Mouse (Mus musculus): ENCODE measurements around the gene Casp9.

Casp9 gene

DNA sequence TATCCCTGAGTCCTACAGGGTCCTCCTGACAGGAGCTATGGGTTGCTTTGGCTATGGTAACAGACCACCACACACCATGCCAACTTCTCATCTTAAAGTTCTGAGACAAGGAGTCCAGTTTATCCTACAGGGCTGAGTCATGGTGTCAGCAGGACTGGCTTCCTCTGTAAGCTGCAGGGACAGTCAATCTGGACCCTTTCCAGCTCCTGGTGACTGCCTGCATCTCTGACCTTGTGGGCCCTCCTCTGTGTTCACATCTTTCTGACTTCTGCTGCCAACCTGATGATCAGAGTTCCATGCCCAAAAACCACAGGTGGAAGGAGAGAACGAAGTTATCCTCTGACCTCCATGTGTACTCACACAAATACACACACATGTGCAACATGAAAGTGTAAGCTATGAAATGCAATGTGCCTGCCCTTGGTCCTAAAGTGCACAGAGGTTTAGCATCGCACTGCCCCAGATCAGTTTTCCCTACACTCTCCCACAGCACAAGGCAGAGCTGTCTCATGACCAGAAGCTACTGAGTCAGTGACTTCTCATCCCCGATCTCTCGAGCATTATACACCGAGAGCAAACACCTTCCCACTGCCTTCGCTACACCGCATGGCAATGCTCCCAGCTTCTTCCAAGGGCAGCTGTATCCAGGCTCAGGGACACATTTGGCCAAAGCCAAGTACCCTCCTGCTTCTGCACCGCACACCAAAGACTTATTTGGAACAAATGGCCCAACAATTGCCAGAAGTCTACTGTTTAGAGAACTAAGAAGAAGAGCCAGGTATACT is 12.0 kb upstream of the Casp9 start:
- no peak for DNase-seq (ENCODE audit: low read depth, low spot score)

DNA sequence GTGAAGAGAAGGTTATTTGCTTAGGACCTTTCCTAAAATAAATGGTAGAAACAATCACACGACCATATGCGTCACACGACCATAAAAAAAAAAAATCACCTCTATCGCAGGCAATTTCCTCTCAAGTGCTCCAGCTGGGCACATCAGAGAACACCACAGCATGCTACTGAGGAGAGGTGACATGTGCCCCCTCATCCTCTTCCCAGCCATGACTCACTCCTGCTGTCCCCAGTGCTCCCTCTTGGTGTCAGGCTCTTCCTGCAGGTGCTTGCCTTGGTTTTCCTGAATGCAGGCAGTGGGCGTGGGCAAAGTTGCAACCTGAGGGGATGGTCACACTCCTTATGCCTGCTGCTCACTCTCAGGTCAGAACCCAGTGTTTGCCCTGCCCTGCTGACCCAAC is 8.6 kb upstream of the Casp9 start:
- DNase-seq (ENCODE audit: low read depth, low spot score): no peak

DNA sequence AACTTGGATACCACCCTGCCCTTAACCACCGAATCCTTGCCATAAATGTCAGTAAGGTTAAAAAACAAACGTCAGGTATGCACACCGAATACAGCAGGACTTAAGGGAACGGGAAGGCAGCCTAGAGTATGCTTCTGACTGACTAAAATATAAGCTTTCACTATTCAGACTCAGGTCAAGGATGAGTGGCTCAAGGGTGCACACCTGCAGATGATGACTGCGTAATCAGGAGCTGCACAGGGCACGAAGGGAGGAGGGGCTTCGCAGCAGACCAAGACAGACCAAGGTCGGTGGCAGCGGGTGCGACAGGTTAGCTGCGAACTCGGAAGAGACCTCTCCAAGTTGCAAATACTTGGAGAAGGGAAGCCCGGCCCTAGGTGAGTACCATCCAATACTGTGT is 7.3 kb upstream of the Casp9 start:
- DNase-seq (ENCODE audit: low read depth, low spot score): no peak

DNA sequence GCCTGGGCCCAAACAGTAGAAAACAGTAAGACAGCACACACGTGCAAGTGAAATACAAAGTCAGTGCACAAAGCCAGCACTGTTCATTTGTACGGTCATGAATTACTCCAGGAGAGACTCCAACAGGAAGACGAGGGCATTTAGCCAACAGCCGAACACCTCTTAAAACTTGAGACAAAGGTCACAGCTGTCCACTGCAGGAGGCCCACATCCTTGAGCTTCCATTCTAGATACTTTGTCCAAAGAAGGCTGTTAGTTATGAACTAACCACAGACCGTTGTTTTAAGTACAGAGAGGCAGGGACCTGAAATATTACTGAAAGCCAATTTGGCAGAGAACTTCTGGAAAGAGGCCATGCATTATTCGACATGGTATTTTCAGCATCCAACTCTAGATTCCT is 6.4 kb upstream of the Casp9 start:
- DNase-seq (ENCODE audit: low read depth, low spot score): no peak

DNA sequence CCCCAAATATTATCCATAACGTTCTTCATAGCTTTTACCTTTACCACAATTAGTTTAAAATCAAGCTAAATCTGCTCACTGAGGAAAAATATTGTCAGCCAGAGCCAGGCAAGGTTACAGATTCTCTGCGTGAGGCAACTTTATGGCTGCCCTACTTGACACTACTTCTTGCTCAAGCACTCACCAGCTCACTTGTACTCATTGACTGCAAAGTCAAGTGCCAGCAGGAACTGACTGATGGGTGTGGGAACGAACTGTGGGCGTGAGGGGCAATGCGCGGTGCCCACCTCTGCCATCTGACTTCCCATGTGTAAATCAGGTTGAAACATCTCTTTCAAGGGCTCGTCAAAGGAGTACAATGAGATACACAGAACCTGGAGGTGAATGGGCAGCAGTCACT is 6.0 kb upstream of the Casp9 start:
- no peak for DNase-seq (ENCODE audit: low read depth, low spot score)

DNA sequence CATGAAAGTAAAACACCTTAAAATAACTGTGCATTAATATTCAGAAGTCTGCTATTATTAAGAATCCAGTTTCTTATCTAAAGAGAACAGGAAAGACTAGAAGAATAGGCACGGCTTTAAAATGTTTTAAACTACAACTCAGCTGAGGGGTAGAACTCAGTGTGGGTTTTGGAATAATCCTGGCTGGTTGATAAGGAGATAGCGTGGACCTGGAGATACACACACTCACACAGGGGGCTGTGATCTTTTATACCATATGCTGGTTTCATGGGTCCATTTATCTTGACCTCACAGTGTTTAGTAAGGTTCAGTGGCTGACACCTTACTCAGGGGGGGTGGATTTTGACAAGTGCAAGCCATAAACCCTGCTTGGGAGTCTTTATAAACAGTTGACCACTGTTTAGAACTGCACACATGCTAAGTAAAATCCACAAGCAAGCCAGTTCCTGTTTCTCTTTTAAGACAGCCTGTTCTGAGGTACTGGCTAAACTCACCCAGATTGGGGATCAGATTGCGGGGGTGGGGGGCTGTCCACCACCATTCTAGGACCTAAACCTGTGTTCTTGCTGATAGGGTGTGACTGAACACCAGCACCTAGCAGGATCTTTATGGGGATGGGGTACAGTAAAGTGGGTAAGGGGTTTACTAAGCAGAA is 3.7 kb upstream of the Casp9 start:
- no peak for DNase-seq (ENCODE audit: low read depth, low spot score)

DNA sequence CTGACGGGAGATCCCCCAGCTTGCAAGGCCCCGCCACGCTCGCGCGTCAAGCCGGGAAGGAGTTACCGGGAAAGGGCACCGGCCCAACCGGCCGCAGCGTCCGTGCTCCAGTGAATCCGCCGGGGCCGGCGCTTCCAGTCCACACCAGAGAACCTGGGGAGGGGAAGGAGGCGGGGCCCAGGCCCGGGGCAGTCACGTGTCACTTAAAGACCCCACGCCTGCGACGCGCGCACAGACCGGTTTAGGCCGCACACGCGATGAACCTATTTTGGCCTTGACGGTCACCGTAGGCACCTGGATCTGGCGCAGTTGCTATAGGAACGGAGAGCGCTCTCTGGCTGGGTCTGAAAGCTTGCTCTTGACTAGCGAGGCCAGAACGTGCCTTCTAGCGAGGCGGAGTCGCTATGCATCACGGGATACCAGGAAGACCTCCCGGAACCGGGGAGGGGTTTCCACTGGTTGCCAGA is 2.9 kb upstream of the Casp9 start, which contains the start of gene Dnajc16:
Dnajc16 (minus strand) TSS at position 408 of the 467 bp plus-strand sequence.
- peak; percentile 100 for DNase-seq (ENCODE audit: low read depth, low spot score)

DNA sequence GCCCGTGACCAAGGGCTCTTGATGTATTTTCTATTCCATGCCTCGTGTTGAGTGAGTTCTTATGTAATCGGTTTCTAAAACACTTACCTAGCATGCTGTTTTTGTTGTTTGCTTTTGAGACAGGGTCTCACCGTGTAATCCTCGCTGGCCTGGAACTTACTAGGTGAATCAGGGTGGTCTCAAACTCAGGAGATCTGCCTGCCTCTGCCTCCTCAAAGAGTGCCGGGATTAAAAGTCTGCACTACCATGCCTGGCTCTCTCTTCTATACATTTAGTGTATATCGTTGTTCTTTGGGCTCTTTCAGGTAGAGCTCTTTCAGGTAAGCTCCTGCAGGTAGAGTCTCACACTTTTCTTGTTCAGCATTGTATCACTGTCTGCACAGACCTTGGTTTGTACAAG is 1.9 kb upstream of the Casp9 start:
- no peak for DNase-seq (ENCODE audit: low read depth, low spot score)

DNA sequence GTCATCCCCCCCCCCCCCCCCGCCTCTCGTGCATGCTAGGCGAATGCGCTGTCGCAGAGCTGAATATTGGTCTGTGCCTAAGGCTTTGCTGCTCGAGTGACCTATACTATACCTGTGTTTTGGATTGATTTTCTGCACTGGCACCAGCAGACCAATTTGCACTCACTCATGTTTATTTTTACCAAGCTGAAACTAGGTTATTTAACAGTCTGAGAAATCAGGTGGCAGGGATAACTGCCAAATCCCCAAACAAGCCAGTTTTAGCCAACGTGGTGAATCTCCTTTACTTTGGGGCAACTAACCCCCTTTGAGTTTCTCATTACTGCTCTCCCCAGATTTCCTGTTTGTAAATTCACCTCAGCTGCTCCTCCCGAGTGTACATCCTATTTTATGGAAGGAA is 1.5 kb upstream of the Casp9 start:
- DNase-seq (ENCODE audit: low read depth, low spot score): no peak

DNA sequence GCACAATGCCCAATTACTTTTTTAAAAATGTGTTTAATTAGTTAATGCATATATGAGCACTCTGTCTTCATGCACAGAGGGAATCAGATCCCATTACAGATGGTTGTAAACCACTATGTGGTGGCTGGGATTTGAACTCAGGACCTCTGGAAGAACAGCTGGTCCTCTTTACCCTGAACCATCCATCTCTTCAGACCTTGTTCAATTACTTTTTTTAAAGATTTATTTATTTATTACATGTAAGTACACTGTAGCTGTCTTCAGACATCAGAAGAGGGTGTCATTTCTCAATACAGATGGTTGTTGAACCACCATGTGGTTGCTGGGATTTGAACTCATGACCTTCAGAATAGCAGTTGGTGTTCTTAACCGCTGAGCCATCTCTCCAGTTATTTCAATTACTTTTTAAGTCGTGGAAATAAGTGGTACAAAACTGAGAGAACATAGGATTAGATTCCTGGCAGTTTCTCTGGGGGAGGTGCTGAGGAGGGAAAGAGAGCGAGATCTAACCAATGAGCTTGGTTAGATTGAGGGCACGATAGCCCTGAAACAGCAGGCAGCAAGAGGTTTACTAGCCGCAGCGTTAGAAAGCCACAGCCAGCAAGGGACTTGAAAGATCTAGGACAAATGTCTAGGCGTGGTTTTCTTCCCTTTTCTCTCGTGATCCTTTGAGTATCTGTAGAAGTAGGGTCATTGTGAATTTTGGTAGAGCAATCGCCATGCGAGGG is 694 bp upstream of the Casp9 start:
- no peak for DNase-seq (ENCODE audit: low read depth, low spot score)

DNA sequence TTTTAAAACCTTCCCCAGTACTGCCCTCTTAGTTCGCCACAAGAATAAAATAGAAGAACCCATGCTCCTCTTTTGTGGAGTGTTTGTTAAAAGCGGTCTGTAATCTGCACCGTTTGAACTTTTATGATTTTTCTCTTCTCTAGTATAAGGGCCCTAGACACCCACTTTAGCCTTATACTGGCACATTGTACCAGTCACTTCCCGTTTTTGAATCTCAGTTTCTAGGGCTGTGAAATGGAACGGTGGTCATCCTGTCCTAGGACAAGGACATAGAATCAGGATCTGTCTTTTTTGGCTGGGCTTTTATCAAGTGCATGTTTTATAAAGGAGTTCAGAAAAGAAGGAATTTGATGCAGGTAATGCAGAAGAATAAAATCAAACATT is 732 bp downstream of the Casp9 start:
- no peak for DNase-seq (ENCODE audit: low read depth, low spot score)

DNA sequence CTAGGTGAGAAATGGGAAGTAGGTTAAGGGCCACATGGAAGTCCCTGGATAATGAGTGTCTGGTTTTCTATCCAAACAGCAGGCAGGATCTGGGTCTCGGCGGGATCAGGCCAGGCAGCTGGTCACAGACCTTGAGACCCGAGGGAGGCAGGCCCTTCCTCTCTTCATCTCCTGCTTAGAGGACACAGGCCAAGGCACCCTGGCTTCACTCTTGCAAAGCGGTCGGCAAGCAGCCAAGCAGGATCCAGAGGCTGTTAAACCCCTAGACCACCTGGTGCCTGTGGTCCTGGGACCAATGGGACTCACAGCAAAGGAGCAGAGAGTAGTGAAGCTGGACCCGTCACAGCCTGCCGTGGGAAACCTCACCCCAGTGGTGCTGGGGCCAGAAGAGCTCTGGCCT is 2.9 kb downstream of the Casp9 start:
- no peak for DNase-seq (ENCODE audit: low read depth, low spot score)

DNA sequence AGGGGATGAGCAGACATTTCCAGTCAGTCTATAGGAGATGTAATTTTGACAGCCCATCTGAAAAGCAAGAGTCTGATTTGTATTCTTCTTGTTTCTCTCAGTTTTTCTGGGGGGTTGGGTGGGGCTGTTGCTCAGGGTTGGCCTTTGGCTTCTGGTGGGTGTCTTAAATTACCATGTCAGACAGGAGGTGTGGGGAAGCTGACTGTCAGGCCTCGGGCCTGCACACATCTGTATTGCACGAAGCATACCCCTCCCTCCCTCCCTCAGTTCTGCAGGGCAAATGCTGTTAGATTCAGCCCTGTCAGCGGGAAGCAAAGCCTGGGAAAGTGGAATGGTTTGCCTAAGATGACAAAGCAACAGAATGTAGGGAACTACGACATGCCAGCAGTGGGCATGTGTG is 3.5 kb downstream of the Casp9 start:
- DNase-seq (ENCODE audit: low read depth, low spot score): no peak

DNA sequence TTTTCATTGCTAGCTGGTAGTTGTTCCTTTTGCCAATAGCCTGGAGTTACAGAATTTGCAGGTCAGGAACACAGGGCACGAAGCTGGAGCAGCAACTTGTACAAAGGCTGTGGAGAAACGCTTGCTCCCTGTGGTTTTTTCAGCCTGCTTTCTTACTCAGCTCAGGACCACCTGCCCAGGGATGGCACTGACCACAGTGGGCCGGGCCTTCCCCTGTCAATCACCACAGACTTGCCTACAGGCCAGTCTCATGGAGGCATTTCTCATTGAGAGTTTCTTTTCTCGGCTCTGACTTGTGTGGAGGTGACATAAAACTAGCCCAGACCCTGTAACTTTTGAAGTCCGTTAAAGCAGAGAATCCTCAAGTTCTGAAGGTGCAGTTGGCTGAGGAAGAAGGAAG is 4.1 kb downstream of the Casp9 start:
- no peak for DNase-seq (ENCODE audit: low read depth, low spot score)

DNA sequence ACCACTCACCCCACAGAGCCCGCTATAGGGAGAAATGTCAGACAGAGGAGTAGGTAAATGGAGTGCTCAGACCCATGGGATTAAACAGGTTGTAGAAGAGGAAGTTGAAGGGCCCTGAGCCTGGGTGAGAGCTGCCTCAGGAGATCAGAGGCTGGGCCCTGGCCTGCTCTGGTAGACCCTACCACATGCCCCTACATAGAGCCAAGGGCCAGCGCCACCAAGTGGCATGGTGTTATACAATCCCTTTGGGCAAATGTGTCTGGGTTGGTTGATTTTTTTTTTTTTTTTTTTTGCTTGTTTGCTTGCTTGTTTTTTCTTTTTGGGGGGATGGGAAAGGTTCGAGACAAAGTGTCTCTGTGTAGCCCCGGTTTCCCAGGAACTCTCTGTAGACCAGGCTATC is 10.7 kb downstream of the Casp9 start:
- DNase-seq (ENCODE audit: low read depth, low spot score): no peak

DNA sequence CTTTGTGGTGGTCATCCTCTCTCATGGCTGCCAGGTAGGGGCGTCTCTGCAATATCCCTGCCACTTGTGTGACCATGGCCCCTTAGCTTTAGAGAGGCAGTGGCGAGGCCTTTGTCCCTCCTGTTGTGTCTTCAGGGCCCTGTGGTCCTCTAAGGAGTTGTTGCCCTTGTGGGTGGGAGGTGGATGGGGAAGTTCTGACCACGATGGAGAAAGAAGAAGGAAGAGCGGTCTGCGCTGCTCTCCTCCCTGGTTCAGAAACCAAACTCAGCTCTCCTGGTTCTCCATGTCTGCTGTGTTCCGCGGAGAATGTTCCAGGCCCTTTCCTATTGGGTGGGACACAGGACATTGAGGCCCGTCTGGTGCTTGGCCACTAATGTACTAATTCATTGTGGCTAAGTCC is 12.5 kb downstream of the Casp9 start:
- DNase-seq (ENCODE audit: low read depth, low spot score): no peak

DNA sequence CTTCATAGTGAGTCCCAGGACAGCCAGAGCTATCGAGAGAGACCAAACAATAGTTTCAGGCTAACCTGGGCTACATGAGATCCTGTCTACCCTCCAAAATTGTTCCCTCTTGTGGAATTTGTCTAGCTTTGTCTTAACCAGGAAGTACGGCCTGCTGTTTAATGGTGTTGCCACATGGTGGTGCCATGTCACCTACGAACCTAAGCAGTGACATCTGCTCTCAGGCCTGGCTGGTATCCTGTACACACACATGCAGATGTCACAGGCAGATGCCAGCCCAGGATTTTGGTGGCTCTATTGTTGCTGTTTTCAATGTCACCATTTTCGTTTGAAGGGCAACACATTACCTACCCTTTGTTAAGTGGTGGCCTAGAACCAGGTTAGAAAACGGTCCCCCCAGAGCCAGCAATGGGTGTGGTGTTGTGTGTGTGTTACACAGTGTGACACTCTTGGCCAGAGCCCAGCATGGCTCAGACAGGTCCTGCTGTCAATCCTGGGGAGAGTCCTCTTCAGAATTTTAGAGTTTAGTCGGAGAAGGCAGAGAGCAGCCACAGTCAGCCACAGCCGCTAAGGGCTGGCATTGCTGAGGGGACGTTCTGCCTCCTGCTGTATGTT is 16.5 kb downstream of the Casp9 start:
- DNase-seq (ENCODE audit: low read depth, low spot score): peak; percentile 79

DNA sequence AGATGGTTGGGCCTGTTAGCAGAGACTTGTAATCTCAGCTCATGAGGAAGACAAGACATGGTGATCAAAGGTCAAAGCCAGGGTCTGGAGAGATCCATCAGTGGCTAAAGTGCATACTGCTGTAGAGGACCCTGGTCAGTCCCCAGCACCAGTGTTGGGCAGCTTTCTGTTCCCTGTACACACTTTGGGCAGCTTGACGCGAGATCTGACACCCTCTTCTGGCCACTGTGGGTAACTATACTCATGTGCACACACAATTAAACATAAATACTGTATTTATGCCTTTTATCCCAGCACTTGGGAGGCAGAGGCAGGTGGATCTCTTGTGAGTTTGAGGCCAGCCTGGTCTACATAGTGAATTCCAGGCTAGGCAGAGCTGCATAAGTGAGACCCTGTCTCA is 17.6 kb downstream of the Casp9 start:
- DNase-seq (ENCODE audit: low read depth, low spot score): no peak

DNA sequence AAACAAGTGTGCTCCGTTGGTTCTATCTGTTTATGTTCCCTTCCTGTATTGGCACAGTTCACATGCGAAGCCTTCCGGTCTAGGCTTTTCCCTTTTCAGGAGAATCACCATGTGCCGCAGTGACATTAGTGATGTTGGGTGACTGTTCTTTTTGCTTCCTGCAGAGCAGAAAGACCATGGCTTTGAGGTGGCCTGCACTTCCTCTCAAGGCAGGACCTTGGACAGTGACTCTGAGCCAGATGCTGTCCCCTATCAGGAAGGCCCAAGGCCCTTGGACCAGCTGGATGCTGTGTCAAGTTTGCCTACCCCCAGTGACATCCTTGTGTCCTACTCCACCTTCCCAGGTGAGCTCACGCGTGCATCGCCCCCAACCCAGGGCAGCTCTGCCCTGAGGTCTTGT is 18.0 kb downstream of the Casp9 start:
- no peak for DNase-seq (ENCODE audit: low read depth, low spot score)

DNA sequence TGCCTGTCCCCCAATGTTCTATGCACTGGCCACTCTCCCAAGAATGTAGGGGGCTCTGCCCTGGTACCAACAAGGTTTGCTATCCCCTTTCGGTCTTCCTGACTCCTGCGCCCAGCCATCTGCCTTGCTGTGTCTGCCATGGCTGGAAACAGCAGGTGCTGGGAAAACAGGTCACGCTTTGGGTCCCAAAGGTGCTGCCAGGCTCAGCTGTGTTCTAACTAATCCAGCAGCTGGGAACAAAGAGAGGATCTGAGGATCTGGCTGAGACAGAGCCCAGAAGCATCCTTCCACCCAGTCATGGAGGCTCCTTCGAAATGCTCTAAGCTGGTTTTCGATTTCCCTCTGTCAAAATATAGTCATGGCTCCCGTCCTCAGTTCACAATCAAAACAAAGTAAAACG is 22.9 kb downstream of the Casp9 start:
- DNase-seq (ENCODE audit: low read depth, low spot score): no peak

DNA sequence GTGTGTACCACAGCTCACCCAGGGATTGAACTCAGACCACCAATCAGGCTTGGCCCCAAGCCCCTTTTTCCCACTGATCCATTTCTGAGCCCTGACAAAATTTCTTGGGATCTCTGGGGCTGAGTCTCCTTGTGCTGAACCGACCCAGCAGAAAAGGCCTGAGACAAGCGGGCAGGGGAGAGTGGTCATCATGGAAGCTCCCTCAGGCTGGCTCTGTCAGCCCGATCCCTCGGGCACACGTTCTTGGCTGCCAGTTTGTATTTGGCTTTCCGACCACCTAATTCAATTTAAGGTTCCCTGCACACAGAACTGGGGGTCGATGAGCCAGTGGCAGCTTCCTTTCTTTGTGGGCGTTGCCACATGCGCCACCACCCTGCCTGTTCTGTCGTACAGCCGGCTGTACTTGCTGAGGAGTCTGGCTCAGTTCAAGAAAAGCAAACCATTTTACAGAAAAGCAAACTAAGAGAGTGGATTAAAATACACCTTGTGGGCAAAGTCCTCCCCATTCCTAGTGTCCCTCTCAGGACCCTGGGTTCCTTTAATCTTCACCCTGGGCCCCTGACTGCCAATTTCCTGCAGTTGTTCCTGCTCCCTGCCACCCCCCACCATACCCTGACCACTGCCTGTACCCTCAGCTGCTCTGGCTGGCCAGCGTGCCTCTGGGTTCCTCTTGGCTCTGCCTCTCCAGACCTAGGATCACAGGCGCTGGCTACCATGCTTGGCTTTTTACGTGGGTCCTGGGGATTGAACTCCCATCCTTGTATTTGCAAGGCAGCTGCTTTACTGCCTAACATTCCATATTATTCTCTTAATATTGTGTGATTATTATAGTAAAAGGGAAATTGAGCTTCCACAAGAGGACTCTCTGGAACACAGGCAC is 23.6 kb downstream of the Casp9 start:
- DNase-seq (ENCODE audit: low read depth, low spot score): no peak
